Mouse (Mus musculus) hindlimb bud, embryonic 11.5 days (tissue): ENCODE measurements around the gene Ehd4.

Experiments used
- DNase-seq: peaks from one replicate; pipeline ENCODE4 v3.0.0-alpha.2; 2012; ENCODE audit warnings: low read depth, low spot score; ENCODE audit errors: extremely low spot score

Gene Ehd4

GRCm38 (mm10) chr2:120146543-120146942, 7.9 kb downstream of the Ehd4 start:
- DNase-seq: no peak

- DNase-seq: no peak
Observed at GRCm38 (mm10) chr2:120144390-120144789, 10.0 kb downstream of the Ehd4 start.

GRCm38 (mm10) chr2:120142336-120142735, 12.1 kb downstream of the Ehd4 start:
- no peak for DNase-seq

- no peak for DNase-seq
Observed at GRCm38 (mm10) chr2:120141671-120142070, 12.7 kb downstream of the Ehd4 start.

GRCm38 (mm10) chr2:120140326-120140725, 14.1 kb downstream of the Ehd4 start:
- no peak for DNase-seq

GRCm38 (mm10) chr2:120139091-120139490, 15.3 kb downstream of the Ehd4 start:
- DNase-seq: no peak

GRCm38 (mm10) chr2:120137281-120137680, 17.1 kb downstream of the Ehd4 start:
- DNase-seq: no peak

- DNase-seq: no peak
Observed at GRCm38 (mm10) chr2:120134453-120135075, 19.8 kb downstream of the Ehd4 start.

- no peak for DNase-seq
Observed at GRCm38 (mm10) chr2:120131881-120132280, 22.5 kb downstream of the Ehd4 start.

- no peak for DNase-seq
Observed at GRCm38 (mm10) chr2:120129252-120129908, 25.0 kb downstream of the Ehd4 start.

- no peak for DNase-seq
Observed at GRCm38 (mm10) chr2:120128611-120129051, 25.8 kb downstream of the Ehd4 start.

GRCm38 (mm10) chr2:120128011-120128410, 26.4 kb downstream of the Ehd4 start:
- no peak for DNase-seq

- no peak for DNase-seq
Observed at GRCm38 (mm10) chr2:120126901-120127300, 27.5 kb downstream of the Ehd4 start.

- DNase-seq: no peak
Observed at GRCm38 (mm10) chr2:120126408-120126807, 28.0 kb downstream of the Ehd4 start.

- no peak for DNase-seq
Observed at GRCm38 (mm10) chr2:120125461-120125860, 28.9 kb downstream of the Ehd4 start.

- DNase-seq: no peak
Observed at GRCm38 (mm10) chr2:120124946-120125345, 29.5 kb downstream of the Ehd4 start.

- no peak for DNase-seq
Observed at GRCm38 (mm10) chr2:120124096-120124495, 30.3 kb downstream of the Ehd4 start.

- no peak for DNase-seq
Observed at GRCm38 (mm10) chr2:120122983-120123382, 31.4 kb downstream of the Ehd4 start.

- DNase-seq: no peak
Observed at GRCm38 (mm10) chr2:120117346-120117745, 37.1 kb downstream of the Ehd4 start.

GRCm38 (mm10) chr2:120116362-120116761, 38.0 kb downstream of the Ehd4 start:
- DNase-seq: no peak

GRCm38 (mm10) chr2:120114977-120115376, 39.4 kb downstream of the Ehd4 start:
- DNase-seq: no peak

- no peak for DNase-seq
Observed at GRCm38 (mm10) chr2:120113963-120114362, 40.4 kb downstream of the Ehd4 start.

GRCm38 (mm10) chr2:120113476-120113875, 40.9 kb downstream of the Ehd4 start:
- DNase-seq: no peak
